Mouse (Mus musculus) lung, embryonic 15.5 days (tissue): ENCODE data around the gene Amhr2. TPM values are rescaled to one million over a fixed set of nuclear protein-coding genes. Genes with fewer than 3 reads are reported as not detected.

ENCODE experiments used
- ATAC-seq: fragments of 200-750 bp; cut with Nextera tagmentation; 2 replicates; pipeline ENCODE4 v1.8.0; 2017; ENCODE audit warnings: moderate number of reproducible peaks, borderline replicate concordance; ENCODE audit not compliant: low FRiP score, low TSS enrichment; ENCODE audit errors: extremely low read depth
- H3K27ac ChIP-seq: fragments of 300-500 bp; sonication (generic); 2 replicates; pipeline ENCODE4 v1.5.1; 2015; ENCODE audit warnings: moderate library complexity, mild to moderate bottlenecking, inconsistent platforms
- H3K27me3 ChIP-seq: fragments of 300-500 bp; sonication (generic); 2 replicates; pipeline ENCODE4 v1.6.1; 2015; ENCODE audit warnings: inconsistent platforms
- H3K36me3 ChIP-seq: fragments of 300-500 bp; sonication (generic); 2 replicates; pipeline ENCODE4 v1.6.1; 2015; ENCODE audit warnings: inconsistent platforms
- H3K4me1 ChIP-seq: fragments of 300-500 bp; sonication (generic); 2 replicates; pipeline ENCODE4 v1.6.1; 2015; ENCODE audit warnings: inconsistent platforms
- H3K4me2 ChIP-seq: fragments of 300-500 bp; sonication (generic); 2 replicates; pipeline ENCODE4 v1.6.1; 2015; ENCODE audit warnings: inconsistent platforms, mild to moderate bottlenecking, moderate library complexity
- H3K4me3 ChIP-seq: fragments of 300-500 bp; sonication (generic); 2 replicates; pipeline ENCODE4 v1.5.1; 2015; ENCODE audit warnings: mild to moderate bottlenecking, inconsistent platforms
- H3K9ac ChIP-seq: fragments of 300-500 bp; sonication (generic); 2 replicates; pipeline ENCODE4 v1.6.1; 2015; ENCODE audit warnings: inconsistent platforms
- H3K9me3 ChIP-seq: fragments of 300-500 bp; sonication (generic); 2 replicates; pipeline ENCODE4 v1.6.1; 2016; ENCODE audit warnings: inconsistent platforms
- WGBS: fragments of 180-500 bp; shearing (Covaris S2); methylation state at CpG from one replicate; pipeline ENCODE4 v1.1.7; 2015; 5-methylcytosine and 5-hydroxymethylcytosine counted together
- polyA plus RNA-seq: library from polyadenylated mRNA; unstranded; fragments of >200 nt; fragmentation: Nextera tagmentation; extraction: Ambion mirVana; gene quantifications from 2 replicates; pipeline ENCODE4 v1.2.1, GENCODE M21; 2015

The Amhr2 gene
- polyA plus RNA-seq, 1 experiment from 2014 or later, result 0.82 TPM

- no peak overlapping the region for H3K4me3 ChIP-seq
- ATAC-seq, result no peak
- no peaks in the 10 kb centered on the region for H3K27me3 ChIP-seq
- peaks cover 45% of the 10 kb centered on the region for H3K4me1 ChIP-seq
- no peak overlapping the region for H3K9ac ChIP-seq
- no peaks in the 10 kb centered on the region for H3K9me3 ChIP-seq
- no peak overlapping the region for H3K4me2 ChIP-seq
- WGBS, result 91% methylated on average over 10 of the region's 10 CpGs
- peaks cover 40% of the 10 kb centered on the region for H3K36me3 ChIP-seq
- H3K27ac ChIP-seq, result no peak overlapping the region
Observed at GRCm38 (mm10) chr15:102407681-102408557, 37.2 kb upstream of the Amhr2 start.

- no peak for ATAC-seq
Observed at GRCm38 (mm10) chr15:102408558-102409130, 36.5 kb upstream of the Amhr2 start.

GRCm38 (mm10) chr15:102409286-102409685, 35.9 kb upstream of the Amhr2 start:
- H3K9ac ChIP-seq, result no peak overlapping the region
- peaks cover 45% of the 10 kb centered on the region for H3K4me1 ChIP-seq

More at GRCm38 (mm10) chr15:102408558-102409130, 36.5 kb upstream of the Amhr2 start:
- Histone ChIP-seq H3K4me3 (no peak overlapping the region), H3K4me1 (peaks cover 45% of the 10 kb centered on the region), H3K9me3 (no peaks in the 10 kb centered on the region), H3K27me3 (no peaks in the 10 kb centered on the region), H3K4me2 (peak overlapping the region; percentile 21; the same call in 1 of the 2 replicates), H3K9ac (no peak overlapping the region), H3K36me3 (peaks cover 46% of the 10 kb centered on the region), H3K27ac (no peak overlapping the region)
- WGBS, result 75% methylated on average over 2 of the region's 2 CpGs

GRCm38 (mm10) chr15:102411077-102411476, 34.1 kb upstream of the Amhr2 start:
- no peaks in the 10 kb centered on the region for H3K9me3 ChIP-seq
- H3K4me1 ChIP-seq, result peaks cover 45% of the 10 kb centered on the region
- H3K27ac ChIP-seq, result no peak overlapping the region
- H3K27me3 ChIP-seq, result no peaks in the 10 kb centered on the region
- H3K4me3 ChIP-seq, result no peak overlapping the region
- no peak overlapping the region for H3K9ac ChIP-seq
- H3K4me2 ChIP-seq, result no peak overlapping the region
- 91% methylated on average over 1 of the region's 1 CpGs for WGBS
- peaks cover 51% of the 10 kb centered on the region for H3K36me3 ChIP-seq
- no peak for ATAC-seq

More at GRCm38 (mm10) chr15:102409286-102409685, 35.9 kb upstream of the Amhr2 start:
- H3K9me3 ChIP-seq, result no peaks in the 10 kb centered on the region
- H3K36me3 ChIP-seq, result peaks cover 46% of the 10 kb centered on the region
- H3K4me3 ChIP-seq, result no peak overlapping the region
- ATAC-seq, result no peak
- no peak overlapping the region for H3K27ac ChIP-seq
- H3K27me3 ChIP-seq, result no peaks in the 10 kb centered on the region
- H3K4me2 ChIP-seq, result peak overlapping the region; percentile 21; the same call in 1 of the 2 replicates
- 92% methylated on average over 3 of the region's 3 CpGs for WGBS

DNA sequence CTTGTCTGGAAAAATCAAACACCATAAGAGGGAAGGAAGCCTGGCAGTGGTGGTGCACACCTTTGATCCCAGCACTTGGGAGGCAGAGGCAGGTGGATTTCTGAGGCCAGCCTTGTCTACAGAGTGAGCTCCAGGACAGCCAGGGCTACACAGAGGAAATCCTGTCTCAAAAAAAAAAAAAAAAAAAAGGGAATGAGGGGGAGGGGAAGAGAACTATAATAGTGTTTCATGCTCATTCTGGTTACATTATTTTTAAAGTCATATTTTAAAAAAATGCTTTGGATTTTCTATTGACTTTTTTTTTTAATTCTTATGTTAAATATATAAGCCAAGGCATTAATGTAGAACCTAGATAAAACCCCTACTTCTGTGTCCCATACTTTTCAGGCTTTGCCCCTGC, 31.5 kb upstream of the Amhr2 start:
- Histone ChIP-seq H3K27me3 (no peaks in the 10 kb centered on the region), H3K36me3 (peaks cover 46% of the 10 kb centered on the region), H3K27ac (no peak overlapping the region), H3K4me1 (peaks cover 27% of the 10 kb centered on the region), H3K4me3 (no peak overlapping the region), H3K4me2 (no peak overlapping the region), H3K9me3 (no peaks in the 10 kb centered on the region), H3K9ac (no peak overlapping the region)
- ATAC-seq, result no peak

DNA sequence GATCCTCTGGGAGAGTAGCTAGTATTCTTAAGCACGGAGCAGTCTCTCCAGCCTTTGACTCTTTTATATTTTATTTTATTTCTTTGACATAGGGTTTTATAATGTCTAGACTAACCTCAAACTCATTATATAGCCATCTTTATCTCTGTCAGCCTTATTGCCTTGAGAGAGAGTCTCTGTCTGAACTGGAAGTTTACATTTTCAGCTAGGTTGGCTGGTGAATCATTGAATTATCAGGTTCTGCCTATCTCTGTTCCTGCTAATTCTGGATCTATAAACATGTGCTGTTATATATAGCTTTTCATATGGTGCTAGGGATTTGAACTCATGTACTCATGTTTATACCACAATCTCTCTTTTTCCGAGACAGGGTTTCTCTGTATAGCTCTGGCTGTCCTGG, 27.6 kb upstream of the Amhr2 start:
- peaks cover 25% of the 10 kb centered on the region for H3K36me3 ChIP-seq
- no peaks in the 10 kb centered on the region for H3K4me1 ChIP-seq
- no peak overlapping the region for H3K4me3 ChIP-seq
- no peak overlapping the region for H3K9ac ChIP-seq
- no peak overlapping the region for H3K27ac ChIP-seq
- no peak for ATAC-seq
- no peaks in the 10 kb centered on the region for H3K27me3 ChIP-seq
- WGBS, result 93% methylated on average over 2 of the region's 2 CpGs
- no peaks in the 10 kb centered on the region for H3K9me3 ChIP-seq
- no peak overlapping the region for H3K4me2 ChIP-seq

DNA sequence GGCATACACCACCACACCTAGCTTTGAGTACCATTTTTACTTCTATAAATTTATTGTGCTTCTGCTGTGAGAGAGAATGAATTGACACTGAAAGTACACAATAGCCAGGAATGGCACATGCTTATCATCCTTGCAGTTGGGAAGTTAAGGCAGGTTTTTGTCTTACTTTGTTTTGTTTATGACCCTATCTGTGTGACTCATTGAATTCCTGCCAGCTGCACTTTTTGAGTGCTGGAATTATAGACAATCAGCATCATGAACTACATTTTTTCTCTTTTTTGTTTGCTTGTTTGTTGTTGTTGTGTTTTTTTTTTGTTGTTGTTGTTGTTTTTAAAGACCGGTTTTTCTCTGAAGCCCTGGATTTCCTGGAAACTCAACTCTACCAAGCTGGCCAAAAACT, 24.2 kb upstream of the Amhr2 start:
- Histone ChIP-seq H3K9ac (no peak overlapping the region), H3K9me3 (no peaks in the 10 kb centered on the region), H3K4me2 (no peak overlapping the region), H3K27me3 (no peaks in the 10 kb centered on the region), H3K36me3 (peaks cover 28% of the 10 kb centered on the region), H3K4me3 (no peak overlapping the region), H3K4me1 (no peaks in the 10 kb centered on the region), H3K27ac (no peak overlapping the region)
- ATAC-seq, result no peak
- 55% methylated on average over 1 of the region's 1 CpGs for WGBS

DNA sequence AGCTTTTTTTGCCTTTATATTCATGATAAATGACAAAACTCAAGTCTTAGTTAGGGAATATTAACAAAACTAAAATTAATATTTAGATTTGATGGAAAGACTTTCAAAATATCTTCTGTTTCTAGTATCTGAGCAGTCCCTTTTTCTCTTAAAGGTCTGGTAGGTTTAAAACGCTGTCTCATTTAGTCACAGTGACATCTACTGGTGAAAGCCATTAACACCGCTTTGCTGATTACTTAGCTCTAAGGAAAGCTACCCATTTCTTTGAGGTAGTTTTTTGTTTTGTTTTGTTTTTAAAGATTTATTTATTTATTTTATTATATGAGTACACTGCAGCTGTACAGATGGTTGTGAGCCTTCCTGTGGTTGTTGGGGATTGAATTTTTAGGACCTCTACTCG, 23.7 kb upstream of the Amhr2 start:
- no peak overlapping the region for H3K9ac ChIP-seq
- no peak overlapping the region for H3K4me2 ChIP-seq
- H3K4me3 ChIP-seq, result no peak overlapping the region
- no peak for ATAC-seq
- H3K4me1 ChIP-seq, result no peaks in the 10 kb centered on the region
- H3K36me3 ChIP-seq, result peaks cover 33% of the 10 kb centered on the region
- H3K27me3 ChIP-seq, result no peaks in the 10 kb centered on the region
- no peak overlapping the region for H3K27ac ChIP-seq
- 54% methylated on average over 3 of the region's 3 CpGs for WGBS
- no peaks in the 10 kb centered on the region for H3K9me3 ChIP-seq

DNA sequence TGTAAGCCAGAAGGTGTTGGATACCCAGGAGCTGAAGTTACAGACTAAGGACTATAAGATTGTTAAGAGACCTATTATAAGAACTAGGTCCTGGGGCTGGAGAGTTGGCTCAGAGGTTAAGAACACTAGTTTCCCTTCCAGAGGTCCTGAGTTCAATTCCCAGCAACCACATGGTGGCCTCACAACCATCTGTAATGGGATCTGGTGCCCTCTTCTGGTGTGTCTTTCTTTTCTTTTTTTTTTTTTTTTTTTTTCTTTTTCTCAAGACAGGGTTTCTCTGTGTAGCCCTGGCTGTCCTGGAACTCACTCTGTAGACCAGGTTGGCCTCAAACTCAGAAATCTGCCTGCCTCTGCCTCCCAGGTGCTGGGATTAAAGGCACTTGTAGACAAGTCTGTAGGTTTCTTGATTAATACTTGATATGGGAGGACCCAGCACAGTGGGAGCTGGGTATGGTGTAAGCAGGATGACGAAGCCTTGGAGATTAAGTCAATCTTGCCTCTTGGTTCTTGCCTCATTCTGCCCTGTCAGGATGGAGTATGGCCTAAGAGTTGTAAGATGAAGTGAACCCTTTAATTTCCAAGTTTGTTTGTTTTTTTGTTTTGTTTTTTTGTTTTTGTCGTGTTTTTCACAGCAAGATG, 21.4 kb upstream of the Amhr2 start:
- no peak overlapping the region for H3K4me2 ChIP-seq
- no peaks in the 10 kb centered on the region for H3K9me3 ChIP-seq
- no peak for ATAC-seq
- H3K9ac ChIP-seq, result no peak overlapping the region
- peaks cover 49% of the 10 kb centered on the region for H3K36me3 ChIP-seq
- no peaks in the 10 kb centered on the region for H3K27me3 ChIP-seq
- no peak overlapping the region for H3K4me3 ChIP-seq
- WGBS, result 92% methylated on average over 2 of the region's 2 CpGs
- no peaks in the 10 kb centered on the region for H3K4me1 ChIP-seq
- H3K27ac ChIP-seq, result no peak overlapping the region

GRCm38 (mm10) chr15:102424657-102425056, 20.5 kb upstream of the Amhr2 start:
- no peaks in the 10 kb centered on the region for H3K4me1 ChIP-seq
- no peaks in the 10 kb centered on the region for H3K27me3 ChIP-seq
- H3K9ac ChIP-seq, result no peak overlapping the region
- H3K27ac ChIP-seq, result no peak overlapping the region
- H3K9me3 ChIP-seq, result no peaks in the 10 kb centered on the region
- no peak overlapping the region for H3K4me3 ChIP-seq
- no peak for ATAC-seq
- no peak overlapping the region for H3K4me2 ChIP-seq
- H3K36me3 ChIP-seq, result peaks cover 53% of the 10 kb centered on the region
- 73% methylated on average over 2 of the region's 2 CpGs for WGBS

DNA sequence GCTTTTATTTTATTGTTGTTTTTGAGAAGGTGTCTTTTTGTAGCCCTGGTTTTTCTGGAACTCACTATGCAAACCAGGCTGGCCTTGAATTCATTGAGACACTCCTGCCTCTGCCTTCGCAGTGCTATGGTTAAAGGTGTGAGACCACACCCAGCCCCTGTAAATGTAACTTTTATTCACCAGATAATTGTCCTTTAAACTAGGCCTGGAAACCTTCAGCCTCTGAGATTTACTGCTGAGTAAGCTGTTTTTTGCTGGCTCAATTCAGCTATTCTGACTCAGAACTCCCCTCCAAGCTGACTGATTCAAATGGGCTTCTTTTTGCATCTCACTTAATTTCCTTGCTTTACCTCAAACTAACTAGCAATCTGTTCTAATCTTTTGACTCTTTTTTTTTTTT, 18.2 kb upstream of the Amhr2 start:
- ATAC-seq, result no peak
- H3K9me3 ChIP-seq, result no peaks in the 10 kb centered on the region
- 96% methylated on average over 1 of the region's 1 CpGs for WGBS

DNA sequence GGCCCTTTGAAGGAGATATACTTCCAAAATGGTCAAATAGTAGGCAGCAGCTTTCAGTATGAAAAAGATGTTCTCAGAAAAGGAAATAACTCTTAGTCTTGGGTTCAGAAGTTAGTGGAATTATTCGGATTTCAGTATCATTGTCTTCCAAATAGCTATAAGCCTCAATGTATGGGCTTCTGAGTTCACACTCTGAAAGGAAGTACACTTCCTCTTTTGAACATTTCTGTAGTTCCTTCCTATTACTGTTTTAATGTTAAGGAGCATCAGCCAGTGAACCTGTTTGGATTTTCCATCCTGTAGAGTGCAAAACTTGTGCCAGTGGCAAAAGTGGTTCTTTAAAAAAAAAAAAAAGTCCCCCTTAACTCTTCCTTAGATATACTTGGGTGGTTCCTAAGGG, 13.1 kb upstream of the Amhr2 start:
- Histone ChIP-seq H3K36me3 (peaks cover 77% of the 10 kb centered on the region), H3K9me3 (no peaks in the 10 kb centered on the region), H3K27me3 (no peaks in the 10 kb centered on the region), H3K9ac (no peak overlapping the region), H3K4me2 (no peak overlapping the region), H3K4me3 (no peak overlapping the region), H3K4me1 (no peaks in the 10 kb centered on the region), H3K27ac (no peak overlapping the region)
- no peak for ATAC-seq
- 85% methylated on average over 1 of the region's 1 CpGs for WGBS

More for the DNA sequence above, 18.2 kb upstream of the Amhr2 start:
- H3K4me3 ChIP-seq, result no peak overlapping the region
- H3K27me3 ChIP-seq, result no peaks in the 10 kb centered on the region
- no peak overlapping the region for H3K4me2 ChIP-seq
- H3K4me1 ChIP-seq, result no peaks in the 10 kb centered on the region
- no peak overlapping the region for H3K9ac ChIP-seq
- H3K36me3 ChIP-seq, result peaks cover 74% of the 10 kb centered on the region
- no peak overlapping the region for H3K27ac ChIP-seq
